Mouse (Mus musculus) embryonic fibroblast, embryonic 13.5 days (primary cell): ENCODE measurements around the gene Pa2g4.

Source experiments
- CTCF ChIP-seq: IDR thresholded peaks from 2 replicates; pipeline ENCODE4 v1.5.1; 2011; ENCODE audit warnings: mild to moderate bottlenecking, control low read depth, low read length, moderate library complexity, borderline replicate concordance; ENCODE audit not compliant: insufficient read depth
- POLR2A ChIP-seq: IDR thresholded peaks from 2 replicates; pipeline ENCODE4 v1.6.1; 2011; ENCODE audit warnings: low read depth, mild to moderate bottlenecking, control low read depth, low read length, moderate library complexity

GRCm38 (mm10) chr10:128515044-128515443 lies 50.7 kb downstream of the Pa2g4 start:
- TF ChIP-seq CTCF (no peak), POLR2A (no peak)
